Mouse (Mus musculus): ENCODE data around the gene Sox5.

Gene Sox5

DNA sequence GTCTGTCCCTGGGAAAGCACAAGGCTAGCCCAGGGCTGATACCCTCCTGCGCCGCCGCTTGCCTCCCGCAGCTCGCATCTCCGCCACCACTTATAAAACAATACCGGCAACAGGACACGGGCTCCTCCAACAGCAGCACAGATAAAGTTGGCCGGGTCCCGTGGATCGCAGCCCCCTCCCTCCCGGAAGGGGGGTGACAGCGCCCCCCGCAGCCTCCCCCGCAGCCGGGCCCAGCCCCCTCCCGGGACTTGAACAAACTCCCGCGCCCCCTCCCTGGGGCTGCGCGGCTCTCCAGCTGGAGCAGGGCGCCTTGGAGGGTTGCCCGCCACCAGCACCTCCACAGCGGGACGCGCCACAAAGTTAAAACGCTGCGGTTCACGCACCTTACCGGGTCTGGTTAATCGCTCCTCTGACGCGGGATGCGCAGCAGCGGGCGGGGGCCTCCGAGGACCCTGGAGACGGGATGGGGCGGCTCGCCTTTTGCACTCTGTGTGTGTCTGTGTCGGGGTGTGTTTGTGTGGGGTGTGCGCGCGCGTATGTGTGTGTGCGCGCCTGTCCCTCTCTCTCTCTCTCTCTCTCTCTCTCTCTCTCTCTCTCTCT is at the start of gene Sox5:
Gene Sox5 (minus strand): TSS at position 547 of the 600 bp plus-strand sequence.
- peak; percentile 62 to 64 for DNase-seq

- DNase-seq: no peak
These were observed 43.3 kb upstream of the Sox5 start for GRCm38 (mm10) chr6:144825018-144825602.

DNA sequence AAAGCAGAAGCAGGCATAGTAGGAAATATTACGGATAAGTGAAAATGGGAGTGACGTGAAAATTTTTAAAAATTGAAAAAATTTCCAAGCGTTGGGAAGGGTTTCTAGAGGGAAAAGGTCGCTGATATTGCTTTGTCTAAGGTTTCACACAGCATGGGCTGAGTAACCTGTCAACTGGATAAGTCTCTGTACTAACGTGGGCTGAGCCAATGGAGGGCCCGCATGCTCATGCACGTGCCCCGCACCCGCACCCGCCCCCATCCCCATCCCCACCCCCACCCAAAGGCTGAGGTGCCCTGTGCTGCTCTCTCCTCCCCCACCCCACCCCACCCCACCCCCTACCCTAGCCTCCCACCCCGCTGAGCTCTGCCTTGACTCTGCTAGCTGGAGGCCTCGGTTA is 42.4 kb upstream of the Sox5 start:
- DNase-seq: no peak

GRCm38 (mm10) chr6:144822594-144822993 is 40.8 kb upstream of the Sox5 start:
- no peak for DNase-seq

DNA sequence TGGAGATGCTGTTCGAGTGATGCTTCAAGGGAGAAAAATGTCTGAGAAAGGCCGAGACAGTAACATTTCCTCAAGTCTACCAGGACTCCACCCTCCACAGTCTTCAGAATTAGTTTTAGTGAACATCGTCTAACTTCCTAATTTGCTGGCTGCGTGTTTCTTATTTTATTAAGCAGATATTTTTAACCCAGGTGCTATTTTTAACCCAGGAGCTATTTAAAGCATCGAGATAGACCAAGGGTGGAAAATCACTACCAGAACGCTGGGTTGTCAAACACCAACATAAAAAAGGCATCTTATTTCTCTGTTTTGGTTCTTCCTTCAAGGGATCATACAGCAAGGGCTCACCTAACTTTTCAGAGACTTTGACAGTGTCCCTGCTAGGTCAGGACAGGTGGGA is 39.2 kb upstream of the Sox5 start:
- no peak for DNase-seq

- DNase-seq: no peak
These were observed 36.2 kb upstream of the Sox5 start for GRCm38 (mm10) chr6:144818016-144818415.

DNA sequence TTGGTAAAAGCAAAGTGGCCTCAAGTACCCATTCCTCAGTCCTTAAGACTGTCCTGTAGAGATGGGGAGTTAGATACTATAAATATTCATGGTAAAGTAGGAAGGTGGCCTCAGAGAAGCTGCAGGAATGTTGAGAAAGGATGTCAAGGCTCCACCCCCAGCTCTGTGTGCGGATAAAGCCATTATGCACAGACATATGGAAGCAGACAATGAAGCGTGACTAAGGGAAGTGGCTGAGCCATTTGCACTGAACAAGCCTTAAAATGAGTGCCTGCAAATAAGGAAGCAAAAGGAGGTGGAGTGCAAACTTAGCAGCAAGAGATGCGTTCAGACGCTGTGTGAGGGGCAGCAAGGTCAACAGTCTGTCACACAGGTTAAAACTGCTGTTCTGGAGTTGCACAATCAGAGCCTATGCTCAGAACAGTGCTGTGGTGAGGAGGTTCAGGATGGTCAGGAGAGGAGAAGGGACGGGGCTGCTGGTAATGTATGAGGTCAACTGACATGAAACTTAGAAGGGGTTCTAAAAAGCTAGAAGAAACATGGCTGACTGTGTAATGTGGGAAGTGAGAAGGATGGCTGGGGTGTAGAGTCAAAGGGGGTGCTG is 35.7 kb upstream of the Sox5 start:
- no peak for DNase-seq

GRCm38 (mm10) chr6:144815542-144815941 is 33.8 kb upstream of the Sox5 start:
- no peak for DNase-seq

GRCm38 (mm10) chr6:144814931-144815364 is 33.2 kb upstream of the Sox5 start:
- peak; percentile 33 to 62 for DNase-seq

DNA sequence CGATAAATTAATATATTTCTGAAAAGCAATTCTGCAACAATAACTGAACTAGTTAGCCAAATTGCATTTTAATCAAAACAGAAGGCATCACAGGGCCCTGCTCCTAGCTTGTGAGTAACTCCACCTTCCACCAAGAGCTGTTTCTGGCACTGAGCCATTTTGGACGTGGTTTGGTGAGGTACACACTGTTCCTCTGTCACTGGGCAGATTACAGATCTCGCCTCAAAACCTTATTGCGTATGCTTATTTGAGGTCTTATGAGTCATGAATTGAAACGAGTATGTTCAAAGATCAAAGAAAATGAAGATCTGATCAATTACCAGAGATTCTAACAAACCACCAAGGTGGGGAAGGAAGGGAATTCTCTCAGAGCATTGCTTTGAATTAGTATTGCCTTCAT is 22.5 kb upstream of the Sox5 start:
- DNase-seq: no peak

DNA sequence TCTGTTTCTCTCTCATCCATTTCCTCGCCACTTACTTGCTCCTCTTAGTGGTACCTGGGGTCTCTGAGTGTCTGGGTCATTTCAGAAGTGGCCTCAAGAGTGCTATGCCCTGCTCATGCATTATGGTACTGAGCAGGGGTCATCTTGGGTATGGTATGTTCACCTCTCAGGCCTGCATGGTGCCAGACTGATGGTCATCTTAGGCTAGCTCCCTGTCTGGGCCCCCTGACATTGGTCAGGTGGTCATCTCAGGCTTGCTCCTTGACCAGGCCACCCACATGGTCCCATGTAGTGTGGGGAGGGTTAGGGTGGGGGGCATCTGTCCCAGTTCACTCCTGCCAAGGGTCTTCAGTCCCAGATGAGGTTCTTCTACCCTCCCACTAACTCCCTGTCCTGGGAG is 21.3 kb upstream of the Sox5 start:
- no peak for DNase-seq

DNA sequence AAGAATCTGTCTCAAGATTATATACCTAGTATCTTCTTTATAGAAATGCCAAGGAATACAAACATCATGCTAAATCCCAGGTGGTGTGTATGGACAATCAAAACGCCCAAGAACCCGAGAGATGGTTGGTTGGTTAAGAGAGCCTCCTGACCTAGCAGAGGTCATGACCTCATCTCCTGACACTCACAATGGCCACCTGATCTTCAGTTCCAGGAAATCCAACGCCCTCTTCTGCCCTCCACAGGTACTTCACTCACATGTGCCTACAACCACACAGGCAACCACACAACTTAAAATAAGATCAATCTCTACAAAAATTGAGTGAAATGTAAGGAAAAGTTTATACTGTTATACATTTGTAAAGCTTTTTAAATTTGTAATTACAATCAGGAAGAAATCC is 12.6 kb upstream of the Sox5 start:
- no peak for DNase-seq

GRCm38 (mm10) chr6:144792871-144793270 is 11.1 kb upstream of the Sox5 start:
- no peak for DNase-seq

DNA sequence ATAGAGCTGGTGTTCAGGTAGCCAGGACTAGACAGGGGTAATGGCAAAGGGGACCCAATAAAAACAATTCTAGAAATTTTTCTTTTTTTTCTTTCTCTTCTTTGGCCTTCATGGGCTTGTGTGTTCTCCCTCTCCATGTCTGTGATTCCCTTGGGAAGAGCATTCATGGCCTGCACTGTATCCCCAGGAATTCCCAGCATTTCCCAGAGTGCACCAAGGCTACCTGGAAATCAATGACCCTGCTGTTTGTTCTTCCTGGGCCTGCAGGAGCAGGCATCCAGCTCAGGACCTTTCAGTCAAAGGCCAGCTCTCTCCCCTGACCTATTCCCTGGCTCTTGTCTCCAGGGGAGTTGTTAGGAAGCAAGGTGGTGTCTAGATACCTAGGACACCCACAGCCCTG is 1.5 kb upstream of the Sox5 start:
- no peak for DNase-seq

DNA sequence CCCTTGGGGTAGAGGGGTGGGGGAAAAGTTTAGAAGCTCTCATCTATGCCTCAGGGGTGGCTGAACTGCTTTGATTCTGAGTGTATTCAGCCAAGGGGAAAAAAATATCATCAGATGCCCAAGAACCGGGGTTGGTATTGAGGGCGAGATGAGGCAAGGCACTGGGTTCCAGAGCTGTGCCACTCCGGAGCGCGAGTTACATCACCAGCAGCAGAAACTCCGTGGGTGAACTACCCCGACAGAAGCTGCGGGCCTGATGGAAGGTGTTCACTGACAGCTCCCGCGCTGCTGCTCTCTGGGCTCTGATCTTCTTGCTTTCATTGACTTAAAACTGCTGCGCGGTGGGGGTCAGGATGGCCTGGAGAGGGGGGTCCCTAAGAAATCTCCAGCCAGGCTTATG is 1.1 kb upstream of the Sox5 start:
- peak; percentile 25 to 27 for DNase-seq

GRCm38 (mm10) chr6:144782031-144782857 is 467 bp upstream of the Sox5 start:
- DNase-seq: peak; percentile 32 to 35

GRCm38 (mm10) chr6:144780608-144781285 is 1.0 kb downstream of the Sox5 start:
- no peak for DNase-seq

DNA sequence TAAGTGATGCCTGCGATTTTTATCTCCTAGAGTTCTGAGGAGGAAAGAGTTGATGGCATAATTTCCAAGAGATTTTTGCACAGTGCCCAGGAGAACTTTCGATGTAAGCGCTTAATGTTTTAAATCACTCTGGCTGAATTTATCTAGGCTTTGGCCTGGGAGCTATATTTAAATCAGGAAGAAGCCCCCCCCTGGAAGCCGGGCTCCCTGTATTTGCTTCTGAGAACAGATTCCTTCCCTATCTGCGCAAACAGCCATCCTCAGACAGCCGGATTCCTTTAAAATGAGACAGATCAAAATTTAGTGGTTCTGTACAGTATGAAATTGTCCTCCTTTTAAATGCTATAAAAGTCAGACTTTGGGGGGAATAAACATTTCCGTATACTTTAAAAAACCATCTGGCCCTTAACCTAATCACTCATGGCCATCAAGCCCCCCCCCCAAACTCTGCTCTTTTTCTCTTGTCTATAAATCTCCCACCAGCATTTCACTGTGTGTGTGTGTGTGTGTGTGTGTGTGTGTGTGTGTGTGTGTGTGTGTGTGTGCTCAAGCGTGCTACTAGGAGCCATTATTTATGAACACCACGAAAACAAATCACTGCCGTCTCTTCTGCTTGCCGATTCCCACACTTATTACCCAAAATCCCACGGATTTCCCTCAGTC is 1.7 kb downstream of the Sox5 start:
- DNase-seq: no peak

- no peak for DNase-seq
These were observed 4.3 kb downstream of the Sox5 start for GRCm38 (mm10) chr6:144777356-144778035.

- DNase-seq: no peak
These were observed 8.0 kb downstream of the Sox5 start for GRCm38 (mm10) chr6:144773736-144774135.

DNA sequence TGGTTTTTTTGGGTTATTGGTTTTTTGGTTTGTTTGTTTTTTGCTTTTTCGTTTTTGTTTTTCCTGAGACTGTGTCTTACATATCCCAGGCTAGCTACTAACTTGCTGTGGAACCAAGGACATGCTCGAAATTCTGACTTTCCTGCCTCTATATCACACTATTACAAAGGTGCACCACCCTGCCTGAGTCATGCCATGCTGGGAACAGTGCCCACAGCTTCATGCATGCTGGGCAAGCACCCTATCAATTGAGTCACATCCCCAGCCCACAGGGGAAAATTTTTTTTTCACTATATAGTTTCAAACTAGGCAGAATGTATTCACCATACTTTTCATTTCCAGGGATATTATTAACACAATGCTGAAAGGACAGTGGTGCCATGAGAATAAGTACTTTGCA is 8.8 kb downstream of the Sox5 start:
- no peak for DNase-seq

Data from cerebellum, postnatal 25 days (tissue).